Mouse (Mus musculus): ENCODE data around the gene Efr3b.

Gene Efr3b

DNA sequence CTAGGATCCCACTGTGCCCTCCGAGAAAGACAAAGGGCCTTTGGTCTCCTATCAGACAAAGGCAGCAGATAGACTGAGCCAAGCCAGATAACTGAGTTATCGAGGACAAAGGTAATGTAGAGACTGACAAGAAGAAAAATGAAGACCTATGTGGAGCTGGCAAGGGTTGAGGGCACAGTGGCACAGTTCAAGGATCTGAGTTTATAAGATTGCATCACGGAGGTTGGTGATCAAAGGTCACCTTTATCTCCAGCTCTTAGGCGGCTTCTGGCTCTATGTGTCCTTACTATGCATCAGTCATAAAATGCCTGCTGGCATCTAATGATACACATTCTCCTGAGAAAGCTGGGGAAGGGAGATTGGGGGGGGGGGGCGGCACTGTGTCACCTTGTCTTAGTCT is 2.6 kb downstream of the Efr3b start:
- DNase-seq, result no peak

DNA sequence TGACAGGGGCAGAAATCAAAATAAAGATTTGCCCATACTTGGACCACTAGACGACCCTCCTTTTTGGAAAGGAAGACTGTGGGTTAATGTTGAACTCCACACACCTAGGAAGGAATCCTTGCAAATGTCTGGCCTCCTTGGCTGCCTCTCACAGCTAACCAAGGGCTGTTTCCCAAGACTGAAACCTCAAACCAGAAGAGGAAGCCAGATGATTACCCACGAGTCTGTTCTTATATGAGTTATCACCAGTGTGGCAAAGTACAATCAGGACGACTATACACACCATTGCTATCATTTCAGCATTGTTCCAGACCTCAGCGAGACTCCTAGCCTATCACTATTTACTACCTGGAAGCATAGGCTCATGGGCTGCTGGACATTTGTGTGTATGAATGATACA is 9.7 kb downstream of the Efr3b start:
- DNase-seq, result no peak

DNA sequence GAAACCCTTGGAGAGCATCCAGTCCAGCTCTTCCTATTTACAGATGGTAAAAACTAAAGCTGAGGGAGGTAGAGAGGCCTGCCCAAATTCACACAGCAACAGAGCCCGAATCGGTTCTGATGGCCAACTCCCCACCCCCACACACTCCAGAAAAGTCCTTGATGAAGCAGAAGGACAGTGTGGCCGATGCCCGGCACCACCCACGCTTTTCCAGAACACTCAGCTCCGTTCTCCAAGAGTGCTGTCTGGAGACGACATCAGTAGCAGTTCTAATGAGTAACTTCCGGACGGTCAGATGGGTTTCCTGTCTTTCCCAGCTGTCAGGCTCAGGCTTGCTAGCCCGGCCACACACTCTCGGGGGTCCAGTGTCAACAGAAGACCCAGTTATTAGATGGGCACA is 10.2 kb downstream of the Efr3b start:
- no peak for DNase-seq

DNA sequence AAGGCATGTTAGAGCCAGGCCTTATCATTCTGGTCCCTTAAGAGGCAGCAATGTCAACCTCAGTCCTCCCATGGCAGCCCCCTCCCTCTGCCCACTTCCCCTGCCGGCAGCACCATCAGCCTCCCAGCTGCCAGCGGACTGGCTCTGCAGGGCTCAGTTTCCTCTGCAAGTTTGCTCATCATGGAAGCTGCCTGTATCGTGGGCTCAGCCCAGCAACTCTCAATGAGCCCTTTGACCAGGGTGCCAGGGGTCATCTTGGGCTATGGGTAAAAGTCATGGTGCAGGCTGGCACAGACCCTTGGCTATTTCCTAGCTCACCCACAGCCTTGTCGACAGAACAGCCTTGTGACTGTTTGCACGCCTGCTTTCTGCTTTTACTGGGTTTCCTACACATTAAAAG is 14.4 kb downstream of the Efr3b start:
- no peak for DNase-seq

DNA sequence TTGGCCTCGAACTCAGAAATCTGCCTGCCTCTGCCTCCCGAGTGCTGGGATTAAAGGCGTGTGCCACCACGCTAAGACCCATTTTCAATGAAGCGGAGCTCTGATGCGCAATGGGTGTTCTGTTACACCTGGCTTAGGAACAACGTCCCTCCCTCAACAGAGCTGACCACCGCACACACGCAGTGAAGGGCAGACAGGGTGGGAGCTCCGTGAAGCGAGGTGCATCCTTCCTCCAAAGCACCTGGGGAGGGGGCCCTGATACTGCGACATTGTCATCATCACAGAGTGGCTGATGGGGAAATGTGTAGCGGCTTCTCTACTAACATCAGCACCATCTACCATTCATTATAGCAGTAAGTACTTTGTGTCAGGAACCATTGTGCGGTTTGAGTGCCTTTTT is 15.2 kb downstream of the Efr3b start:
- no peak for DNase-seq

DNA sequence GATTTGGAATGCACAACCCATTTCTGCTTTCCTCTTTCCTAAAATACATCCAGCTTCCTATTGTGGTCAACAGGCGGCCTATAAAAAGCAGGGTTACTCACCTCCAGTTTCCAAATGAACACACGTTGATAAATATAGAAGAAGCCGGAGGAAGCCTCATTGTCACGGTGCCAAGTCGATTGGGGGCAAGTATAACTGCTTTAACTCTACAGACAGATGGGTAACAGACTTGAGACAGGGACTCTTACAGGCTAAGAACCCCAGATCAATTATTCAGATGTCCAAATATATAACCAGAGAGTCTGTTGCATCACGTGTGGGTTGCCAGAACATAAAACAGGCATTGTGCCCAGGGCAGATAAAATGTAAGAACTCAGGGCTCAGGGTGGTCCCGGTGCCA is 15.9 kb downstream of the Efr3b start:
- DNase-seq, result no peak

DNA sequence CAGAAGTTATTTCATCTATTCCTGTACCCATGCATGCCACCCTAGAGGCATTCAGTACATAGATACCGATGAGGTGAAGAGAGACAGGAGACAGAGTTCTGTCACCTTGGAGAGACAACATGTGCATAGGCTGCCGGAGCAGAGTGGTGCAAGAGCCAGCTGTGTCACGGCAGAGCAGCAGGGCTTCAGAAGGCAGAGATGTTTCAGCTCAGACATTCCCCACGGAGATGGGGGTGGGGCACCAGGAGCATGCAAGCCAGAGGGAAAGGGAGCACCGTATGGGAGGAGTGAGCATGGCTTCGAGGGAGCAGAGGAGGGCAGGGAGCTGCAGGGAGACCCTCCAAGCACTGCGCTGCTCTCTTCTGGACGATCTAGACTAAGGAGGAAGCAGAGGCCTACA is 18.2 kb downstream of the Efr3b start:
- no peak for DNase-seq

DNA sequence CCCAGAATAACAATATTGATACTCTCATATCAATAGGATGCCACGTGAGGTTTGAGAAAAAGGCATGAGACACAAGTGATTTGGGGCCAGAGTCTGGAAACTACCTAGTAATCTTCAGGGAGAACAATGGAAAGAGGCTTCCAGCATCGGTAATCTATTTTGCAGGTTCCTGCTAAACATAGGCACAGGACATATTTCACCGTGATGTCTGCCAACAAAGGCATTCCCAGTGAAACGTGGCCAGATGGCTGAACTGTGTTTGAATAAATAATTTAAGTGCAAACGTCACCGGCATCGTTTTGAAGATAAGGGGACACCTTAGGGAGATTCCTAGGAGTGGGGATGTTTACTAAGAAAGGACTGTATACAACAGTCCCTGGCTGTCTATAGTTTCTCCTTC is 22.4 kb downstream of the Efr3b start:
- DNase-seq, result no peak

DNA sequence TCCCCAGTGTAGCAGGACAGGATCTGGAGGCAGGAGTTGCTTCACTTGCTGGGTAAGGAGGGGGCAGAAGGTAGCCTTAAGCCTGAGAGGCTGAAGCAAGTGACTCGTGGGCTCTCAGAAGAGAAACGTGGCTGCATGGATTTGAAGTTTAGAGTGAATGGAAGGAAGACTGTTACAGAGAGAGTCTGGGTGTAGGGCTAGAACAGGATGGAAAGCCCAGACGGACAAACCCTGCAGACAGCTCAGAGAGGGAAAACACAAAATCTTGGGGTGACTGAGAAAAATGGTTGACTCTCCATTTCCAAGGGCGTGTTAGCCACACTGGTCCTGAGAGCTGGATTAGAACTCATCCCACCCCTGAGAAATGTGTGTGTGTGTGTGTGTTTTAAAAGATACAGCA is 23.0 kb downstream of the Efr3b start:
- DNase-seq, result no peak

DNA sequence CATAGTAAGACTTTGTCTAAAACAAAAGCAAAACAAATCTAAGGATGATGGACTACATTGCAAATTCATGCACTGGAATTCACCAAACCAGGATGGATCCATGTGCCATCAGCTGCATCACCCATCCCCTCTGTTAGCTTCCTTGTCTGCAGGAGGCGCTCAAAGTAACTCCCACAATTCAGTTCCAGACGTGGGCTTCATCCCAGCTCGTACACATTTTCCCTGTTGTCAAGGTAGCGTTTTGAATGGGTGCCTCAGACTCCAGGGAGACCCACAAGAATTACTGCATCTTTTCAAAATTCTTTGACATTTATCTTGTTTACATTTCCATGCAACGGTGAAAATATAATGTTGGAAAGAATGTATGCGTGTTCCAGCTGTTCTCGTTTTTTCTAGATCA is 23.5 kb downstream of the Efr3b start:
- DNase-seq, result no peak

DNA sequence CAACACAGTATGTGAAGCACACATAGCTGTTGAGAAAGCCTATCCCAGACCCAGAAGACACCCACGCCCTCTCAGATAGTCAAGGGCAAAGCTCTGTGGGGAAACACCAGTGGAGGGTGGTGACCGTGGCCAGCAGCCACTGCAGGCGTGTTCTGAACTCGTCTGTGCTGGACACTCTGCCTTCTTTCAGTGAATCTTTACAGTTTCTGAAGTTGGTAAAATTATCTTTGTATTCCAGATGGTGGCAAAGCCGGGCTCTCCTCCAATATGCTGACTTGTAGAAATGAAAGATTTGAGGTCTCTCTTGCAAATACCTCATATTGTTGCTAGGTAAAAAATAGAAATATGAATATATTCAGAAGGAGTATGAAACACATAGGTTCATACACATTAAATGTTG is 27.0 kb downstream of the Efr3b start:
- DNase-seq, result no peak

DNA sequence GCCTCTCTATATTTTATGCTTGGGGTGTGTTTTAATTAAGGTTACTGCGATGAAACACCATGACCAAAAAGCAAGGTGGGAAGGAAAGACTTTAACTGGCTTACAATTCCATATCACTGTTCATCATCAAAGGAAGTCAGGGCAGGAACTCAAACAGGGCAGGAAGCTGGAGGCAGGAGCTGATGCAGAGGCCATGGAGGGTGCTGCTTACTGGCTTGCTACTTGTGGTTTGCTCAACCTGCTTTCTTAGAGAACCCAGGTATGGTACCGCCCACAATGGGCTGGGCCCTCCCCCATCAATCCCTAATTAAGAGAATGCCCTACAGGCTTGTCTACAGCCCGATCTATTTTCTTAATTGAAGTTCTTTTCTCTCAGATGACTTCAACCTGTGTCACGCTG is 27.4 kb downstream of the Efr3b start:
- DNase-seq, result no peak

DNA sequence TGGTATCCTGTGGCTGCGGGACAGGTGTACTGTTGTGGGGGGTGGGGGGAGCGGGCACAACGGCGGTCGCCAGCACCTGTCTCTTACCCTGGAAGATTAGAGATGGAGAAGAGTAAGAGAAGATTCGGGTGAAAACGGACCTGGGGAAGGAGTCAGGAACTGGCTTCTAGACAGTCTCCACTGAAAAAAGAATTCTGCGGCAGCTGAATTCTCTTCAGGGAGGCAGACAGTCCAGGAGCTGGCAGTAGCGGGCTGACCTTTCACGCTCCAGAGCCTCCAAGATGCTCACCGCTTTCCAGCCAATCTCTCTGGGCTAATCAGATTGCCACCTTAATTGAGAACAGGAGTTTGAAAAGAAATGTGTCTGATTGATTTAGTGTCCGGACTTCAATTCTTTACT is 30.0 kb downstream of the Efr3b start:
- no peak for DNase-seq

DNA sequence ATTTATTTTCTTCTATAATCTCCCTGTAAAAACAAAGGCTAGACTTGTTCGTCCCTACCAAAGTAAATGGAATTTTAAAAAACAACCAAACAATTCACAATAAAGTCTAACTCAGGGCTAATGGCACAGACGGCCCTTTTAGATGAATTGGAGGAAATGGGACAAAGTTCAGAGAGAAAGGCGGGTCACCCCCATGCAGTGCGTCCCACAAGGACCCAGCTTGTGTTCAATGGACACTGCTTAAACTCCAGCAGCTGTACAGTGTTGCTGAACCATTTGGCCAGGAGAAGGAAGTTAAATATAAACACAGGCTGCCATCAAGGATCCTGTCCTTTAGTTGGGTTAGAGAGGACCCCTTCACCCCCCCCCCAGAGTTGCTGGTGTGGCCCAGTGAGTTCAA is 30.9 kb downstream of the Efr3b start:
- no peak for DNase-seq

DNA sequence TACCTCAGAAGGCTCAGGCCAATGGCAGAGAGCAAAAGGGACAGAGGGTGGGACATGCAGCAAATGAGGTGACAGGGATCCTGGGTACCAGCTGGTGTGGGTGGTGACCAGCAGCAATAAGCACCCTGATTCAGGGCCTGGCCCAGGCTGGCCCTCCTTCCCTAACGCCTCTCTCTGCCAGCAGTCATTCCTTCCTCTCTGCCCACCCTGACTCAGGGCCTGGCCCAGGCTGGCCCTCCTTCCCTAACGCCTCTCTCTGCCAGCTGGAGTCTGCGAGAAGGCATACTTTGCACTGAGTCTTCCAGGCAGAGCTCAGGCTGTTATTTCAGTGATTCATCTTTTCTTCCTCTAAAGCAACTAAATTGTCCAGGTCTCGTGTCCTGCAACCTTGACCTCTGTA is 31.5 kb downstream of the Efr3b start:
- no peak for DNase-seq

DNA sequence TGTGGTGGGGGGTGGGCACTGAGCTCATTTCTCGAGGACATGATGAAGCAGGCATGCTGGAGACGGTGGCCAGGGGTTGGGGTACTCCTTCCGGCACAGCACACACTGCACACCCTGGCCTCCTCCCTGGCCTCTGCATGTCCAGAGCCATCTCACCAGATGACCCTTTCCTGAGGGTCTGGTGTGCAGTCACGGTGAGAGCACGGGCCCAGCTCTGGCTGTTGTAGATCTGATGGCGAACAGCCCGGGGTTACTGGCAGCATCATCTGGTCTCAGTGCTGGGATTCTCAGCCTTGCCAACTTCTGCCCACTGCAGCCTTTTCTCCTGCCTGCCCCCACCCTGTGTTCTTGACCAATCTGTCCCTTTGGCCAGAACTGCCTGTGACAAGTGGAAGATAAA is 32.6 kb downstream of the Efr3b start:
- no peak for DNase-seq

DNA sequence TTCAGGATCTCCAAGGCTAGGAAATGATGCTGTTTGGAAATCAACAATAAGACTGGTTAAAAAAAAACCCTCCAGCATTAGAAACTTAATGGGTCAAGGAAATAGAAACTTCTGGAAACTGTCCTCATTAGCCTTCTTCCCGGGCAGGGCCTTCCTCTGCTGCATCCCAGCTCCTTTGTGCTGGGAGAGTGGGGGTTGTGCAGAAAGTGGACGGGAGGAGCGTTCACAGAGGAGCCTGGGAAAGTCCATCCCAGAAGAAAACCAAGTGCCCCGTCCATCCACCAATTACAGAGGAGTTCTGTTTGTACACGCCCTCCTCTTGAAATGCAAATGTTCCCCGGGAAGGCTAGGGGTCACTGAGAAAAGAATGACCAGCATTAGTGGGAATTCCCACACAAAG is 34.1 kb downstream of the Efr3b start:
- DNase-seq, result no peak

DNA sequence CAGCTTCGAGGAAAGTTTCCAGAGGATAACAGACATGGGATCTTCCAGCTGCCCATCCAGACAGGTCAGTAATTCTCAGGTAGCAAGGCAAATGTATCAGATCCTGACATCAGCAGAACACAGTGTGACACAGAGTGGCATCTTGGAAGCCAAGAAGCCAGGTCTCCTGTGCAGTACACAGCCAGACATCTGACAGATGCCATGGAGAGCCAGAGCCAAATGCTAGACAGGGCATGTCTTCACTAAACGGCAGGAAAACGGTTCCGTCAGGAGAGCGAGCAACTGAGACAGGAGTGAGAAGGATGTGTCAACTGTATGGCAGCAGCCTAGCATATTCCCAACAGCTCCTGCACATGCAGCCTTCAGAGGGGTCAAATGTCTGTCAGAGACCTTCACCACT is 38.3 kb downstream of the Efr3b start:
- no peak for DNase-seq

DNA sequence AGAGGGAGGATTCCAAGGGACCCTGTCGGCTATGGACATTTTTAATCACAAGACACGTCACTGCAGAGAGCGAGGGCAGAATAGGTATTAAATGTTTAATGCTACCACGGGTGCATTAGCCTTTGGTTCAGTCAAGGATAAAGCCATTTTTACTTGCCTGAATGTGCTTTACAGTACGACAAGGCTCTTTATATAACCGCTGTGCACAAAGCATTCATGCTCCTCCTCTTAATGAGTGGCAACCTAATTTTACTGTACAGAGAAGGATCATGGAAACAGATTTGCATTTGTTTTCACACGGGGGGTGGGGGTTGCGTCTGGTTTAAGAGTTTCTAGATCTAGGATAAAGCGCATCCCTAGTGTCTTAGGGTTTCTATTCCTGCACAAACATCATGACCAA is 42.0 kb downstream of the Efr3b start:
- no peak for DNase-seq

DNA sequence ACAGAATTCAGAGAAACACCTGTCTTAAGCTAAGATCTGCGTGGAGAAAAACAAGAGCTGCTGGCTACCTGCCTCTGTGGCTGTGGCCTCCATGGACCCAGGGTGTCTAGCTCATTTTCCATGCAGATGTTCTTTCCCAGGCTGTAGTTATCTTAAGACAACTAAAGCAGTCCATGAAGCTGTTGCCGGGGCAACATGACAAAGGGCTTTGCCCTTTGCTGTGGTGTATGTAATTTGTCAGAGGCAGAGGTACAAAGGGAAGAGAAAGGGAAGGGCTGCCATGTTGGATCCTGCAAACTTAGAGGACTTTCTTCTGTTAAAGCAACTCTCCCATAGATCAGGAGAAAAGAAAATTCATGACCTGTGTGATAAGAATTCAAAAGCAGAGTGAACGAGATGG is 47.7 kb downstream of the Efr3b start:
- no peak for DNase-seq

DNA sequence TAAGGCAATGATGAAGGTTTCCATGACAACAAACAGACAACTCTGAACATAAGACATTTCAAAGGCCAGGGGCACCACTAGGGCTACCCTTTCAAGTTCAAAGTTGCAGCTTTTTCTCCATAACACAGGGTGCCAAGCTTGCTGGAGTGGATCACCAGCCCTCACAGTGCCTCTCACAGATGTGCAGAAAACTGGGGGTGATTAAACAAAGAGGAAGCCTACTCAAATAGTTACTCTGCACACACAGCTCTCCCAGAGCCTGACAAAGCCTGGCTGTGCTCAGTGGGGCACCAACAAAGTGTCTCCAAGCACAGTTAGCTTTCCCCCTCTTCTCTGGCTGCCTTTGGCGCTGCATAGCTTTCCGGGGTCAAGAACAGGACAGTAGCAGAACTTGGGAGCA is 48.8 kb downstream of the Efr3b start:
- no peak for DNase-seq

DNA sequence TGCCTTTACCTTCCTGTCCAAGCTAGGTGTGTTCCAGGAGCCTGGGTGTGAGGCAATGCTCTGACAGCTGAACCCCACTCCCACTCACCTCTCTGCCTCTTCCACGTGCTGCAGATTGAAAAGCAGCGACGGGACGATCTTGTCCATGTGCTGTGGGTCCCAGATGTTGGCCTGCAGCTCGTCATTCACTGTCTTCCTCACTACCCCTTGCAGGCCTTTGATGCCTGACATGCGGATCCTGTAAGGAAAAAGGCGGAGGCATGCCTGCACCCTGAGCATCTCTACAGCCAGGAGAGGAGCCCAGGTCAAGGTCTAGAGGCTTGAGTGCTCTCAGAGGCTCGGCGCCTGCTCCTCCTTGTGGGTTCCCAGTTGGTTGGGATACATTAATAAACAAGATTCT is 54.3 kb downstream of the Efr3b start:
- DNase-seq, result no peak

DNA sequence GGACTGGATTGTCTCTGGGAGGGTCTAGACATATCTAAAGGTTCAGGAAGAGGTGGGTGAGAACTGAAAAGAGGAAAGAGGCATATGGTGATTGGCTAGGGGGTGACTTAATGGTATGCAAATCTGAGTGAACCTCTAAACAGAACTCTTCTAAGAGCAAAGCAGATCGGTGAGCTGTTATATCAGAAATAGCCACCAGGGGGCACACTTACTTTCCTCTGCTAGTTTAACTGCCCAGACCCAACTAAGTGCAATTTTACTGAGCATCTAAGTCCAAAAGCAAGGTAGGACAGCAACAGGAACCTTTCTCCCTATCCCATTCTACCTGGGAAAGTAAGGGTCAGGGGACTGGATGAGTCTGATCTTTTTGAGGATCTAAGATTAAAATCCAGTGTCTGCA is 55.0 kb downstream of the Efr3b start:
- peak; percentile 51 to 64 for DNase-seq

DNA sequence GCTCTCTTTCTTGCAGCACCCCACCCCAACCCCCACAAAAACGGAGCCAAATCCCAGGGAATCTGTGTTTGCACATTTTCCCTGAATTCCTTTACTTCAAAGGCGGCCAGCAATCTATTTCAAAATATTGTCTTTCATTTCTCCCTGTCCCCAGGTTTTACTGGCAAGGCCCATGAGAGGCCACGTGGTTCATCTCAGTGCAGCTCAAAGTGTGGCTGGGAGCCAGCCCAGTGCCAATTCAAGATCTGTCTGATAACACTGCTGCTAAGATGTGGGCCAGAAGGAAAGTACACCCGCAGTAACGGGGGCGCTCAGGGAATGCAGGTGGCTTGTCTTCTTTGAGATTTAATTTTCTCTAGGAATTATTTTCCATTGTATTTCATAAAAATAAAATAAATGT is 56.5 kb downstream of the Efr3b start:
- peak; percentile 8 to 31 for DNase-seq

DNA sequence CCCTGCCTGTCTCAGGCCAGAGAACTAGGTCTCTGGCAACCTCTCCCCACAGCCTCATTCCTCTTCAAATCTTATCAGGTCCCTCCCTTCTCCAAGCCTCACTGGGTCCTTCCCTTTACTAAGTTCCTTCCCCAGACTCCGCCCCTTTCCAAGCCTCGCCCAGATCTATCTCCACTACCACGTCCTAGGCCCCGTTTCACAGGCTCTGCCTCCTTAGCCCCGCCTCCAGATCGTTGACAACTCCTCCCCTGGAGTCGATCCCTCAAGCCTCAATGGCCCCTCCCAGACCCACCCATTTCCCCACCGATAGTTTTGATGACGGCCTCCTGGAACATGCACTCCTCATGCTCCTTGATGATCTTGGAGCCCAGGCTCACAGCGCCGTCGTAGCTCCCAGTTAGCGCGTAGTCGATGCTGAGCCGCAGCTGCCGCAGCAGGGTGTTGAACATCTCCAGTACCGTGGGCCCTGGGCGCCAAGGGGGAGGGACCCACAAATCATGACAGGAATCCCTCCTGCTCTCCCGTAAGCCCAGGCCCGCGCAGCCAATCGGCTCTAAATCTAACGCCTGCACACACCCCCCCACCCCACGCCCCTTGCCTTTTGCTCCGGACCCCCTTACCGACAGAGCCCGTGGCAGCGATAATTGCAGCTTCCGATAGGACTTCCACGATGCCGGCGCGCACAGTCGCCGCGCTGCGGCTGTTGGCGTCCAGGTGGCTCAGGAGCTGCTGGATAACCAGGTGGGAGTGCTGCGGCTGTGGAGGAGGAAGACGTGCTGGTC is 57.2 kb downstream of the Efr3b start:
- peak; percentile 73 to 85 for DNase-seq

DNA sequence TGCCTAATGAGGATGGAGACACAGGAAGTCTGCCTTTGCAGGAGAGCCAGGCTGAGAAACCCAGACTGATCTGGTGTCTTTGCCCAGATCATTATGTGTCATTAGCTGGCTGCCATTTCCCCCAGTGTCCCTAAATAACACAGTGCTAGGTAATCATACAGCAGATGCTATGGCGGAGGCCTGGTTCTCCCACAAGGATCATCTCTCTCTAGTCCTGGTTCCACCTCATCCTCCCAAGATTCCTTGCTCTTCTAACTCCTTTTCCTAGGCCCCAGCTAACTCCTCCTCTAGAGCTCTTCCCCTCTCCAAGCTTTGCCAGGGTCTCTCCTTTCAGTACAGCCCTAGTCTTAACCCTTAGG is 57.7 kb downstream of the Efr3b start:
- DNase-seq, result no peak

Data from thymus, postnatal 36 days (tissue).